8 mouse cellular contexts compared by ENCODE assay signal in the genomic region with DNA sequence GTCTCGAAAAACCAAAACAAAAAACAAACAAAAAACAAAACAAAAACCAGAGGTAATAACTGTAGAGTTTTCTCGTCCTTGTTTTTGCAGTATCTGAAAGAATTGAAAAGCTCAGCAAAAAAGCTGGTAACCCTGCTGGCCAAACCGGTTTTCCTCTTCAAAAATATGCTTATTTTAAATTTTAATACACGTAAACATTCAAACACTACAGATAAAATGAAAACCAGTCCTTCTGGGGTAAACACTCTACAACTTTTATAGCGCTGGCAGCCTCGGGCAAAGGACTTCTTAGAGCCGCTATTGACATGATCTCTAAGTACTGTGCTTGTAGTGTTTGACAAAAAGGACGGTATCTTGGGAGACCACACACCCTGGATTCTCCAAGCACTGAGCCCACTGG. TPM values are rescaled to one million over a fixed set of nuclear protein-coding genes. Genes with fewer than 3 reads are reported as not detected.
DNase-seq lines count a peak whose midpoint lies in the region; ATAC-seq lines count a peak whose summit lies in the region.

No protein-coding gene starts in this region.

- H3K4me2 ChIP-seq in kidney, embryonic 14.5 days (replicated peaks; ENCODE audit: low read depth, low read length): peak overlapping the region; percentile 62
- peak overlapping the region; percentile 82 for H3K4me2 ChIP-seq in midbrain, embryonic 16.5 days (ENCODE audit: low read length)

- peak overlapping the region; percentile 98 for H3K9ac ChIP-seq in kidney, embryonic 14.5 days (ENCODE audit: low read depth, low read length)
- no peak overlapping the region for H3K9ac ChIP-seq in midbrain, embryonic 16.5 days (ENCODE audit: low read depth, low read length)

- peak overlapping the region; percentile 51; the same call in 1 of the 2 replicates for H3K4me3 ChIP-seq in kidney, embryonic 14.5 days (ENCODE audit: low read length)
- 0 out of 2 replicates have a peak overlapping the region, but pooled peaks have one; percentile 90 for H3K4me3 ChIP-seq in brown adipose tissue, adult 24 weeks (ENCODE audit: insufficient read depth, low read depth, low read length)
- no peak overlapping the region; the same call in 1 of the 2 replicates for H3K4me3 ChIP-seq in midbrain, embryonic 16.5 days (ENCODE audit: low read depth, low read length)

- peaks cover 4% of the 10 kb centered on the region; the same call in 1 of the 2 replicates for H3K36me3 ChIP-seq in kidney, embryonic 14.5 days (ENCODE audit: control insufficient read depth, insufficient read depth, low read length)
- no peaks in the 10 kb centered on the region; the same call in 1 of the 2 replicates for H3K36me3 ChIP-seq in midbrain, embryonic 16.5 days (ENCODE audit: control insufficient read depth, insufficient read depth, low read length)

- no peak overlapping the region for H3K27ac ChIP-seq in kidney, embryonic 14.5 days (ENCODE audit: low read depth, low read length)
- no peak overlapping the region for H3K27ac ChIP-seq in brown adipose tissue, adult 24 weeks (replicated peaks; ENCODE audit: low read depth, low read length)
- H3K27ac ChIP-seq in midbrain, embryonic 16.5 days (ENCODE audit: low read length): peak overlapping the region; percentile 99

- no peak for ATAC-seq in kidney, embryonic 14.5 days (ENCODE audit: low FRiP score, low TSS enrichment)
- no peak for ATAC-seq in midbrain, embryonic 16.5 days

- 57% methylated on average over 8 of the region's 8 CpGs for WGBS in kidney, embryonic 14.5 days
- 89% methylated on average over 8 of the region's 8 CpGs for WGBS in midbrain, embryonic 16.5 days

- DNase-seq in kidney, postnatal 36 days: no peak
- peak; percentile 36 for DNase-seq in induced T-regulatory cell, adult 2 months (ENCODE audit: low read depth)
- no peak for DNase-seq in gastrocnemius, postnatal 10 days
- DNase-seq in cerebellum, adult 9-11 months: no peak
- no peak for DNase-seq in cerebellum, postnatal 36 days

- no peaks in the 10 kb centered on the region for H3K27me3 ChIP-seq in kidney, embryonic 14.5 days (ENCODE audit: control insufficient read depth, insufficient read depth, low read length)
- no peaks in the 10 kb centered on the region for H3K27me3 ChIP-seq in midbrain, embryonic 16.5 days (ENCODE audit: control insufficient read depth, insufficient read depth, low read depth, low read length)

- H3K4me1 ChIP-seq in kidney, embryonic 14.5 days (ENCODE audit: control insufficient read depth, insufficient read depth, low read length): peaks cover 3% of the 10 kb centered on the region; the same call in 1 of the 2 replicates
- no peaks in the 10 kb centered on the region for H3K4me1 ChIP-seq in brown adipose tissue, adult 24 weeks (ENCODE audit: control insufficient read depth, insufficient read depth, insufficient read length, low read length)
- peaks cover 17% of the 10 kb centered on the region for H3K4me1 ChIP-seq in midbrain, embryonic 16.5 days (ENCODE audit: control insufficient read depth, insufficient read depth, low read length)

- H3K9me3 ChIP-seq in kidney, embryonic 14.5 days (ENCODE audit: control insufficient read depth, low read length): no peaks in the 10 kb centered on the region
- H3K9me3 ChIP-seq in midbrain, embryonic 16.5 days (replicated peaks; ENCODE audit: control insufficient read depth, low read length, poor library complexity, severe bottlenecking): no peaks in the 10 kb centered on the region

RNA-seq across cellular contexts. Expression of a gene that starts 0.6 kb away (rescaled TPM):
- 11.9 and 24.6 TPM in 2 replicates for polyA plus RNA-seq in kidney, embryonic 14.5 days (2014; fragmentation: Nextera tagmentation; extraction: Ambion mirVana)
- 18.0 and 18.7 TPM in 2 replicates for polyA plus RNA-seq in brown adipose tissue, adult 24 weeks (2012; ENCODE audit: insufficient read depth, insufficient read length, missing spikeins)
- 23.7 and 24.3 TPM in 2 replicates for polyA plus RNA-seq in midbrain, embryonic 16.5 days (2015; fragmentation: Nextera tagmentation; extraction: Ambion mirVana)
- total RNA-seq in gastrocnemius, postnatal 10 days (2021): 10 to 100 TPM; 12.6 to 16.7 TPM

RNA-seq across cellular contexts. Expression of a gene that starts 43.8 kb away (rescaled TPM):
- polyA plus RNA-seq in kidney, embryonic 14.5 days (2014; fragmentation: Nextera tagmentation; extraction: Ambion mirVana): 3.3 and 3.7 TPM in 2 replicates
- polyA plus RNA-seq in brown adipose tissue, adult 24 weeks (2012; ENCODE audit: insufficient read depth, insufficient read length, missing spikeins): not detected in 2 replicates
- 20.5 and 21.3 TPM in 2 replicates for polyA plus RNA-seq in midbrain, embryonic 16.5 days (2015; fragmentation: Nextera tagmentation; extraction: Ambion mirVana)
- total RNA-seq in gastrocnemius, postnatal 10 days (2021): 1 to 10 TPM in 1 of 2 experiments, under 1 TPM in 1; 0.38 to 1.5 TPM
